Mouse (Mus musculus): ENCODE measurements around the gene Alcam. TPM values are rescaled to one million over a fixed set of nuclear protein-coding genes. Genes with fewer than 3 reads are reported as not detected.
A peak's percentile ranks its signal among the peaks of the same experiment; 100 is the strongest.

Gene Alcam
- polyA plus RNA-seq, 1 experiment from 2014 or later: 64.0 TPM

DNA sequence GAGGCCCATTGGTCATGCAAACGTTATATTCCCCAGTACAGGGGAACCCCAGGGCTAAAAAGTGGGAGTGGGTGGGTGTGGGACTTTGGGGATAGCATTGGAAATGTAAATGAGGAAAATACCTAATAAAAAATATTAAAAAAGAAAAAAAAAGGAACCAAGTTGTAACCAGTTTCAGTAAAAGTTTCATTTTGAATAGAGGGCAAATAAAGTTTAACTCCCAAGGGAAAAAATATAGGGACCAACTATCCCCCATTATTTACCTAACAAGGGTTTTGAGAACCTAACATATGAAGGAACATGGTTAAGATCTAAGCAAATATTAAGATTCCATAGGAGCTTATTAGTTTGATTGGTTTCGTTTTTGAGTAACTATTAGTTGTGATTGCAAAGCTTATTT is 146.9 kb downstream of the Alcam start:
- Histone ChIP-seq H3K4me3 (ENCODE audit: low read depth, low read length) (no peak overlapping the region), H3K9me3 (ENCODE audit: control insufficient read depth, low read length) (no peaks in the 10 kb centered on the region), H3K36me3 (ENCODE audit: control insufficient read depth, insufficient read depth, low read length) (no peaks in the 10 kb centered on the region), H3K4me1 (ENCODE audit: control insufficient read depth, insufficient read depth, low read length) (no peaks in the 10 kb centered on the region), H3K27me3 (ENCODE audit: control insufficient read depth, insufficient read depth, low read length) (no peaks in the 10 kb centered on the region), H3K27ac (ENCODE audit: low read depth, low read length) (no peak overlapping the region), H3K9ac (replicated peaks; ENCODE audit: low read depth, low read length) (no peak overlapping the region), H3K4me2 (ENCODE audit: low read depth, low read length) (no peak overlapping the region)
- ATAC-seq (ENCODE audit: low read depth): no peak
- WGBS: 87% methylated on average over 2 of the region's 2 CpGs

DNA sequence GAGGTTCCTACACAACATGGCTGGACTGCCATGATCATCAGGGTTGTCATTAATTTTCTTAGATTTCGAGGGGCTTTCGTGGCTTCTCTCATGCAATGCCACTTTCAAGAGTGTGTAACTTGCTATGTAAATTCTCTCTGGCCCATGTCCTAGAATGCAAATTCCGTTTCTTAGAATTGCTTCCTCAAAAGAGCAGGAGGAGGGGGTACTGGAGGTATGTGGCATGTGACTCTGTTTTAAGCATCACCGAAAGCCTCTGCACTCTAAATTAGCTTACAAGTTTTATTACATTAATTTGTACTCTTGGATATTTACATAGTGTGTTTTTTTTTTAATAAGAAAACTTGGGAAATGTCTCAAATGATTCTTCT is 150.4 kb downstream of the Alcam start:
- H3K4me3 ChIP-seq (ENCODE audit: low read depth, low read length): no peak overlapping the region
- no peaks in the 10 kb centered on the region for H3K36me3 ChIP-seq (ENCODE audit: control insufficient read depth, insufficient read depth, low read length)
- ATAC-seq (ENCODE audit: low read depth): peak; percentile 44; the same call in 1 of the 2 replicates
- H3K4me1 ChIP-seq (ENCODE audit: control insufficient read depth, insufficient read depth, low read length): no peaks in the 10 kb centered on the region
- H3K9me3 ChIP-seq (ENCODE audit: control insufficient read depth, low read length): no peaks in the 10 kb centered on the region
- 67% methylated on average over 4 of the region's 4 CpGs for WGBS
- H3K27me3 ChIP-seq (ENCODE audit: control insufficient read depth, insufficient read depth, low read length): no peaks in the 10 kb centered on the region
- H3K4me2 ChIP-seq (ENCODE audit: low read depth, low read length): no peak overlapping the region
- H3K9ac ChIP-seq (replicated peaks; ENCODE audit: low read depth, low read length): no peak overlapping the region
- H3K27ac ChIP-seq (ENCODE audit: low read depth, low read length): no peak overlapping the region

GRCm38 (mm10) chr16:52302790-52303531 is 150.9 kb downstream of the Alcam start:
- no peaks in the 10 kb centered on the region for H3K9me3 ChIP-seq (ENCODE audit: control insufficient read depth, low read length)
- no peaks in the 10 kb centered on the region for H3K36me3 ChIP-seq (ENCODE audit: control insufficient read depth, insufficient read depth, low read length)
- no peaks in the 10 kb centered on the region for H3K27me3 ChIP-seq (ENCODE audit: control insufficient read depth, insufficient read depth, low read length)
- H3K4me3 ChIP-seq (ENCODE audit: low read depth, low read length): no peak overlapping the region
- no peak overlapping the region for H3K4me2 ChIP-seq (ENCODE audit: low read depth, low read length)
- peak; percentile 51; the same call in 1 of the 2 replicates for ATAC-seq (ENCODE audit: low read depth)
- no peak overlapping the region for H3K27ac ChIP-seq (ENCODE audit: low read depth, low read length)
- H3K9ac ChIP-seq (replicated peaks; ENCODE audit: low read depth, low read length): no peak overlapping the region
- WGBS: 48% methylated on average over 9 of the region's 9 CpGs
- no peaks in the 10 kb centered on the region for H3K4me1 ChIP-seq (ENCODE audit: control insufficient read depth, insufficient read depth, low read length)

DNA sequence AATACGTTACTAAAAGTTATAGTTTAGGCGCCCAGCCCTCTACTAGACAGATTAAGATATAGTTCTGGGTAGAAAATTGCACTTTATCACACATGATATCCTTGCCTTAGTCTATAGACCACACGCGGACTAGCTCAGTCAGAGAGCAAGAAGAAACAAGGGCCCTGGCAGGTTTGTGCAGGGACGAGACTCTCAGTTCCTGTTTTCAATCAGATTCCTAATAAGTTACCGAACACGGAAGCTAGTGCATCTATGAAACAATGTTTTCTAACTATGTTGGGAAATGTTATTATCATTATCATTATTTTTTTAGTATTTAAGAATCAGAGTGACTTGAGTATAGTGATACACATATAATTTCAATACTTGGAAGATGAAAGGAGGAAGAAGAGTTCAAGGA is 152.1 kb downstream of the Alcam start:
- H3K9ac ChIP-seq (replicated peaks; ENCODE audit: low read depth, low read length): no peak overlapping the region
- no peaks in the 10 kb centered on the region for H3K36me3 ChIP-seq (ENCODE audit: control insufficient read depth, insufficient read depth, low read length)
- no peaks in the 10 kb centered on the region for H3K4me1 ChIP-seq (ENCODE audit: control insufficient read depth, insufficient read depth, low read length)
- H3K4me3 ChIP-seq (ENCODE audit: low read depth, low read length): no peak overlapping the region
- no peaks in the 10 kb centered on the region for H3K27me3 ChIP-seq (ENCODE audit: control insufficient read depth, insufficient read depth, low read length)
- H3K9me3 ChIP-seq (ENCODE audit: control insufficient read depth, low read length): no peaks in the 10 kb centered on the region
- no peak overlapping the region for H3K27ac ChIP-seq (ENCODE audit: low read depth, low read length)
- H3K4me2 ChIP-seq (ENCODE audit: low read depth, low read length): no peak overlapping the region
- no peak for ATAC-seq (ENCODE audit: low read depth)
- WGBS: 94% methylated on average over 7 of the region's 7 CpGs

- no peak overlapping the region for H3K4me2 ChIP-seq (ENCODE audit: low read depth, low read length)
- 58% methylated on average over 1 of the region's 1 CpGs for WGBS
Measured at GRCm38 (mm10) chr16:52296376-52296775, 157.5 kb downstream of the Alcam start.

DNA sequence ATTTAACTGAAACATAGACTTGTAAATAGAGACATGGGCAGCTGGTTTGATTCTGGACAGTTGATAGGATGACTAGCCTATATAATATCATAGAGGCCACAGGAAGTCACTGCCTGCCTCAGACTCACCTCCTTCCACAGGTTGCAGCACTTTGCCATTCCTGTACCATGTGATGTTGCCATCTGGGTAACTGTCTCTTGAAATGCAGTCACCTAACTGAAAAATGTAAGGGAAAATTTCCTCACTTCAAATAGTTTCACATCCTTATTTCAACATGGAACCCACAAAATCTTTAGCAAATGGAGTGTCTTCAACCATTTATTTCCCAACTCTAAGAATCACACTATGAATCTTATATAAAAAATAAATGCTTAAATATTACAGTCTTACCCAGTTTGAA is 158.3 kb downstream of the Alcam start:
- no peak overlapping the region for H3K27ac ChIP-seq (ENCODE audit: low read depth, low read length)
- H3K4me1 ChIP-seq (ENCODE audit: control insufficient read depth, insufficient read depth, low read length): no peaks in the 10 kb centered on the region
- no peak overlapping the region for H3K4me3 ChIP-seq (ENCODE audit: low read depth, low read length)
- H3K9ac ChIP-seq (replicated peaks; ENCODE audit: low read depth, low read length): no peak overlapping the region
- no peak for ATAC-seq (ENCODE audit: low read depth)
- no peaks in the 10 kb centered on the region for H3K36me3 ChIP-seq (ENCODE audit: control insufficient read depth, insufficient read depth, low read length)
- no peaks in the 10 kb centered on the region for H3K9me3 ChIP-seq (ENCODE audit: control insufficient read depth, low read length)
- H3K4me2 ChIP-seq (ENCODE audit: low read depth, low read length): no peak overlapping the region
- H3K27me3 ChIP-seq (ENCODE audit: control insufficient read depth, insufficient read depth, low read length): no peaks in the 10 kb centered on the region

More at GRCm38 (mm10) chr16:52296376-52296775, 157.5 kb downstream of the Alcam start:
- Histone ChIP-seq H3K4me3 (ENCODE audit: low read depth, low read length) (no peak overlapping the region), H3K9ac (replicated peaks; ENCODE audit: low read depth, low read length) (no peak overlapping the region), H3K36me3 (ENCODE audit: control insufficient read depth, insufficient read depth, low read length) (no peaks in the 10 kb centered on the region), H3K4me1 (ENCODE audit: control insufficient read depth, insufficient read depth, low read length) (no peaks in the 10 kb centered on the region), H3K27me3 (ENCODE audit: control insufficient read depth, insufficient read depth, low read length) (no peaks in the 10 kb centered on the region), H3K9me3 (ENCODE audit: control insufficient read depth, low read length) (no peaks in the 10 kb centered on the region), H3K27ac (ENCODE audit: low read depth, low read length) (no peak overlapping the region)
- ATAC-seq (ENCODE audit: low read depth): no peak

DNA sequence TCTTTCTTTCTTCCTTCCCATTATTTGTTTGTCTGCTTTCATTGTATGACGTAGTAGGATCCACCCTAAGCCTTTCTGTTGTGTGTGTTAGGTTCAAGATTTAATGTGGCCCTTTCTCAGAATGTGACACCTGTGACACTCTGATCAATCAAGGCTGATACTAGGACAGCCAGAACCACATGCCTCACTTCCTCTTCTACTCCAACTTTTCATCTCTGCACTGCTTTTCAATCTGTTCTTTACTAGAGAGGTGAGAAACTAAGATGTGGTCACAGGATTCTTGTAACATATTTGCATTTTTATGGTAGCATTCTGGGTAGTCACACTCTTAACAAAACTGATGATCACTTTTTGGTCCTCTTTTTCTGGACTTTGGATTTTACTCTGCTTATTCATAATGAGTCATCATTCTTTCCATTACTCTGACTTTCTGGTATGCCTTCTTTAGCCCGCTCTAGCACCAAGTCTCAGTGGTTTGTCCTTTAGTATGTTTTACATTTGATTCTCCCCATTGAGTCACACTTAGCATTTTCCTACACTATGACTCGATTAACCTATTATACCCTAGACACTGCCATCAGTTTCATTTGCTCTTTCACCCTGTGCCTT is 161.3 kb downstream of the Alcam start:
- 79% methylated on average over 3 of the region's 3 CpGs for WGBS
- Histone ChIP-seq H3K9me3 (ENCODE audit: control insufficient read depth, low read length) (no peaks in the 10 kb centered on the region), H3K4me2 (ENCODE audit: low read depth, low read length) (no peak overlapping the region), H3K27me3 (ENCODE audit: control insufficient read depth, insufficient read depth, low read length) (no peaks in the 10 kb centered on the region), H3K36me3 (ENCODE audit: control insufficient read depth, insufficient read depth, low read length) (no peaks in the 10 kb centered on the region), H3K27ac (ENCODE audit: low read depth, low read length) (no peak overlapping the region), H3K4me3 (ENCODE audit: low read depth, low read length) (no peak overlapping the region), H3K4me1 (ENCODE audit: control insufficient read depth, insufficient read depth, low read length) (no peaks in the 10 kb centered on the region), H3K9ac (replicated peaks; ENCODE audit: low read depth, low read length) (no peak overlapping the region)
- no peak for ATAC-seq (ENCODE audit: low read depth)

DNA sequence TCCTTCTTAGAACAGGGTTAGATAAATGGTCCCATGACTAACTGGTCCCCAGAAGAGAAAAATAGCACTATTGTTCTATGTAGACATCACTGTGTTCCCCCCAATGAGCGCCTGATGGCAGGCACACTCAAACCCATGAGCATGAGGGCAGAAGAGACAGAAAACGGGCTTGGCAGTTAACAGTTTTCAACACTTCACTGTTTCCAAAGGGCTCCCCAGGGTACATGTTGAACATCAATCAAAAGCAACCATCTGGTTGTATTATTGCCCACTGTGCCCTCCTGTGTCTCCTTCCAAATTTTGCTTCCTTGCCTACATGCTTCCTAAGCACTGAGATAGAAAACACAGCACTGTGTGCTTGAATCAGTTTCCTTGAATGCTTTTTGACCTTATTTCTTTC is 173.7 kb downstream of the Alcam start:
- no peaks in the 10 kb centered on the region for H3K27me3 ChIP-seq (ENCODE audit: control insufficient read depth, insufficient read depth, low read length)
- no peak overlapping the region for H3K9ac ChIP-seq (replicated peaks; ENCODE audit: low read depth, low read length)
- 55% methylated on average over 2 of the region's 2 CpGs for WGBS
- ATAC-seq (ENCODE audit: low read depth): peak; percentile 66; the same call in 1 of the 2 replicates
- no peak overlapping the region for H3K4me2 ChIP-seq (ENCODE audit: low read depth, low read length)
- no peak overlapping the region for H3K4me3 ChIP-seq (ENCODE audit: low read depth, low read length)
- no peaks in the 10 kb centered on the region for H3K36me3 ChIP-seq (ENCODE audit: control insufficient read depth, insufficient read depth, low read length)
- H3K9me3 ChIP-seq (ENCODE audit: control insufficient read depth, low read length): no peaks in the 10 kb centered on the region
- H3K4me1 ChIP-seq (ENCODE audit: control insufficient read depth, insufficient read depth, low read length): no peaks in the 10 kb centered on the region
- H3K27ac ChIP-seq (ENCODE audit: low read depth, low read length): no peak overlapping the region

DNA sequence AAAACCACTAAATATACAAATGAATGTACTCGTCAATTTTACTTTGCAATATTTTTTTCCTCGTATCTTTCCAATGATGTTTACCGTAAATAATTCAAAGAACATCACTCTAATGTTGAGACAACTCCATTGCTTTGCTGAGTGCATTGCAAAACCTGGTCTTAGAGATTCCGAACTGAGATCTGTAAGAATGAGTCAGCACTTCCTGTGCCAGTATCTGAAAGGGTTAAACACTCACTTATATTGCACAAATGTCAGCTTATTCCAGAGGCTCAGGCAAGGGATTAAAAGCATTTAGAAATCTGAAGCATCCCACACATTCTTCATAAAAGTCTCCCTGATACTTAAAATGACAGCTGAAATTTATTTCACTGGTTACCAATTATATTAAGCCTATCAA is 188.8 kb downstream of the Alcam start:
- ATAC-seq (ENCODE audit: low read depth): no peak
- Histone ChIP-seq H3K27me3 (ENCODE audit: control insufficient read depth, insufficient read depth, low read length) (no peaks in the 10 kb centered on the region), H3K27ac (ENCODE audit: low read depth, low read length) (no peak overlapping the region), H3K9me3 (ENCODE audit: control insufficient read depth, low read length) (no peaks in the 10 kb centered on the region), H3K36me3 (ENCODE audit: control insufficient read depth, insufficient read depth, low read length) (no peaks in the 10 kb centered on the region), H3K9ac (replicated peaks; ENCODE audit: low read depth, low read length) (no peak overlapping the region), H3K4me1 (ENCODE audit: control insufficient read depth, insufficient read depth, low read length) (no peaks in the 10 kb centered on the region), H3K4me2 (ENCODE audit: low read depth, low read length) (no peak overlapping the region), H3K4me3 (ENCODE audit: low read depth, low read length) (no peak overlapping the region)
- WGBS: 90% methylated on average over 4 of the region's 4 CpGs

Data from neural tube, embryonic 14.5 days (tissue).